Mouse (Mus musculus) midbrain, embryonic 11.5 days (tissue): ENCODE data around the gene Nat8. TPM values are rescaled to one million over a fixed set of nuclear protein-coding genes. Genes with fewer than 3 reads are reported as not detected.
"Not testable (repeated sequence)": the region's sequence is repeated elsewhere in the genome, so short reads cannot be mapped to it uniquely, and the experiment has no call there.

ENCODE experiments used
- ATAC-seq: fragments of 200-750 bp; cut with Nextera tagmentation; 2 replicates; pipeline ENCODE4 v1.8.0; 2017; ENCODE audit warnings: moderate TSS enrichment, moderate library complexity; ENCODE audit not compliant: low FRiP score
- DNase-seq: peaks from one replicate; pipeline ENCODE4 v3.0.0; 2015; ENCODE audit warnings: low spot score; ENCODE audit errors: missing footprints
- H3K27ac ChIP-seq: fragments of 300-500 bp; sonication (generic); 2 replicates; pipeline ENCODE4 v1.5.1; 2014; ENCODE audit warnings: low read depth, low read length
- H3K27me3 ChIP-seq: fragments of 300-500 bp; sonication (generic); 2 replicates; pipeline ENCODE4 v1.6.1; 2014; ENCODE audit warnings: mild to moderate bottlenecking, low read length, moderate library complexity, mixed read lengths; ENCODE audit not compliant: control insufficient read depth, insufficient read depth
- H3K36me3 ChIP-seq: fragments of 300-500 bp; sonication (generic); 2 replicates; pipeline ENCODE4 v1.6.1; 2014; ENCODE audit warnings: mild to moderate bottlenecking, low read length, moderate library complexity, mixed read lengths; ENCODE audit not compliant: control insufficient read depth, insufficient read depth
- H3K4me1 ChIP-seq: fragments of 300-500 bp; sonication (generic); 2 replicates; pipeline ENCODE4 v1.6.1; 2014; ENCODE audit warnings: low read length; ENCODE audit not compliant: control insufficient read depth, insufficient read depth
- H3K4me2 ChIP-seq: fragments of 300-500 bp; sonication (generic); 2 replicates; pipeline ENCODE4 v1.6.1; 2014; ENCODE audit warnings: mild to moderate bottlenecking, moderate library complexity
- H3K4me3 ChIP-seq: fragments of 300-500 bp; sonication (generic); 2 replicates; pipeline ENCODE4 v1.5.1; 2014; ENCODE audit warnings: low read depth, low read length
- H3K9ac ChIP-seq: fragments of 300-500 bp; sonication (generic); 2 replicates; pipeline ENCODE4 v1.6.1; 2014; ENCODE audit warnings: low read length
- H3K9me3 ChIP-seq: fragments of 300-500 bp; sonication (generic); 2 replicates; pipeline ENCODE4 v1.6.1; 2016; ENCODE audit warnings: low read length; ENCODE audit not compliant: control insufficient read depth
- WGBS: fragments of 180-500 bp; shearing (Covaris S2); extraction: QIAGEN DNeasy Blood & Tissue Kit; methylation state at CpG from one replicate; pipeline ENCODE4 v1.1.7; 2014; 5-methylcytosine and 5-hydroxymethylcytosine counted together
- polyA plus RNA-seq: library from polyadenylated mRNA; unstranded; fragments of >200 nt; fragmentation: Nextera tagmentation; extraction: Ambion mirVana; gene quantifications from 2 replicates; pipeline ENCODE4 v1.2.1, GENCODE M21; 2014

Gene Nat8
- polyA plus RNA-seq, 1 experiment from 2014 or later, result not detected

GRCm38 (mm10) chr6:85861247-85861646 lies 29.4 kb upstream of the Nat8 start:
- H3K4me1 ChIP-seq, result no peaks in the 10 kb centered on the region
- ATAC-seq, result no peak
- no peaks in the 10 kb centered on the region for H3K36me3 ChIP-seq
- no peaks in the 10 kb centered on the region for H3K9me3 ChIP-seq
- H3K27ac ChIP-seq, result no peak overlapping the region
- H3K9ac ChIP-seq, result no peak overlapping the region
- DNase-seq, result no peak
- no peaks in the 10 kb centered on the region for H3K27me3 ChIP-seq
- H3K4me2 ChIP-seq, result no peak overlapping the region
- no peak overlapping the region for H3K4me3 ChIP-seq
- 86% methylated on average over 3 of the region's 3 CpGs for WGBS

- H3K9ac ChIP-seq, result no peak overlapping the region
- DNase-seq (no peak), ATAC-seq (no peak)
- H3K4me2 ChIP-seq, result no peak overlapping the region
- H3K27me3 ChIP-seq, result no peaks in the 10 kb centered on the region
- H3K9me3 ChIP-seq, result no peaks in the 10 kb centered on the region
- no peaks in the 10 kb centered on the region for H3K4me1 ChIP-seq
- no peaks in the 10 kb centered on the region for H3K36me3 ChIP-seq
- WGBS, result 89% methylated on average over 1 of the region's 1 CpGs
- H3K27ac ChIP-seq, result no peak overlapping the region
- H3K4me3 ChIP-seq, result no peak overlapping the region
Measured at GRCm38 (mm10) chr6:85856194-85856678, 24.4 kb upstream of the Nat8 start.

GRCm38 (mm10) chr6:85853481-85853880 lies 21.6 kb upstream of the Nat8 start:
- no peak for ATAC-seq
- 80% methylated on average over 3 of the region's 3 CpGs for WGBS
- DNase-seq, result no peak

GRCm38 (mm10) chr6:85851062-85851773 lies 19.3 kb upstream of the Nat8 start:
- Histone ChIP-seq H3K27me3 (no peaks in the 10 kb centered on the region), H3K36me3 (no peaks in the 10 kb centered on the region), H3K4me1 (no peaks in the 10 kb centered on the region), H3K4me2 (no peak overlapping the region), H3K9ac (no peak overlapping the region), H3K27ac (no peak overlapping the region), H3K9me3 (no peaks in the 10 kb centered on the region), H3K4me3 (no peak overlapping the region)
- DNase-seq, result no peak
- no peak for ATAC-seq
- 93% methylated on average over 7 of the region's 7 CpGs for WGBS

More at GRCm38 (mm10) chr6:85853481-85853880, 21.6 kb upstream of the Nat8 start:
- Histone ChIP-seq H3K4me1 (no peaks in the 10 kb centered on the region), H3K4me3 (no peak overlapping the region), H3K27ac (no peak overlapping the region), H3K9me3 (no peaks in the 10 kb centered on the region), H3K27me3 (no peaks in the 10 kb centered on the region), H3K9ac (no peak overlapping the region), H3K4me2 (no peak overlapping the region), H3K36me3 (no peaks in the 10 kb centered on the region)

GRCm38 (mm10) chr6:85849240-85849639 lies 17.4 kb upstream of the Nat8 start:
- ATAC-seq, result no peak
- WGBS, result 33% methylated on average over 2 of the region's 2 CpGs
- no peaks in the 10 kb centered on the region for H3K36me3 ChIP-seq

GRCm38 (mm10) chr6:85848140-85848539 lies 16.3 kb upstream of the Nat8 start:
- no peaks in the 10 kb centered on the region for H3K9me3 ChIP-seq
- H3K4me2 ChIP-seq, result no peak overlapping the region
- no peaks in the 10 kb centered on the region for H3K4me1 ChIP-seq
- WGBS, result 84% methylated on average over 4 of the region's 4 CpGs
- no peaks in the 10 kb centered on the region for H3K27me3 ChIP-seq
- no peaks in the 10 kb centered on the region for H3K36me3 ChIP-seq
- ATAC-seq (no peak), DNase-seq (no peak)
- H3K4me3 ChIP-seq, result no peak overlapping the region
- H3K27ac ChIP-seq, result no peak overlapping the region
- no peak overlapping the region for H3K9ac ChIP-seq

More at GRCm38 (mm10) chr6:85849240-85849639, 17.4 kb upstream of the Nat8 start:
- Histone ChIP-seq H3K27ac (no peak overlapping the region), H3K4me2 (no peak overlapping the region), H3K9ac (no peak overlapping the region), H3K27me3 (no peaks in the 10 kb centered on the region), H3K4me1 (no peaks in the 10 kb centered on the region), H3K9me3 (no peaks in the 10 kb centered on the region), H3K4me3 (no peak overlapping the region)
- no peak for DNase-seq

GRCm38 (mm10) chr6:85846921-85847320 lies 15.0 kb upstream of the Nat8 start:
- Histone ChIP-seq H3K27me3 (no peaks in the 10 kb centered on the region), H3K4me1 (no peaks in the 10 kb centered on the region), H3K9ac (no peak overlapping the region), H3K36me3 (no peaks in the 10 kb centered on the region), H3K4me2 (no peak overlapping the region), H3K9me3 (no peaks in the 10 kb centered on the region), H3K4me3 (no peak overlapping the region), H3K27ac (no peak overlapping the region)
- ATAC-seq (no peak), DNase-seq (no peak)
- 65% methylated on average over 1 of the region's 1 CpGs for WGBS

- H3K4me2 ChIP-seq, H3K27me3 ChIP-seq, DNase-seq, H3K4me1 ChIP-seq, ATAC-seq, H3K36me3 ChIP-seq, H3K9ac ChIP-seq, H3K9me3 ChIP-seq, H3K4me3 ChIP-seq, H3K27ac ChIP-seq: not testable (repeated sequence)
- WGBS, result 62% methylated on average over 25 of the region's 25 CpGs
Measured at GRCm38 (mm10) chr6:85843677-85844458, 12.0 kb upstream of the Nat8 start.

- 59% methylated on average over 4 of the region's 4 CpGs for WGBS
- H3K4me2 ChIP-seq, result no peak overlapping the region
- DNase-seq (no peak), ATAC-seq (no peak)
- no peaks in the 10 kb centered on the region for H3K9me3 ChIP-seq
- H3K27me3 ChIP-seq, result no peaks in the 10 kb centered on the region
- H3K4me1 ChIP-seq, result no peaks in the 10 kb centered on the region
- no peak overlapping the region for H3K9ac ChIP-seq
- H3K4me3 ChIP-seq, result no peak overlapping the region
- H3K36me3 ChIP-seq, result no peaks in the 10 kb centered on the region
- no peak overlapping the region for H3K27ac ChIP-seq
Measured at GRCm38 (mm10) chr6:85839982-85840381, 8.1 kb upstream of the Nat8 start.
